Mouse (Mus musculus) thymus, postnatal 36 days (tissue): ENCODE results near the gene Gm44965.
A peak's percentile ranks its signal among the peaks of the same experiment; 100 is the strongest.

Source experiments
- DNase-seq, 2 experiments: peaks; one replicate each; pipeline ENCODE4 v3.0.0; 2022; ENCODE audit warnings: mixed read lengths in 2 of 2

The Gm44965 gene

DNA sequence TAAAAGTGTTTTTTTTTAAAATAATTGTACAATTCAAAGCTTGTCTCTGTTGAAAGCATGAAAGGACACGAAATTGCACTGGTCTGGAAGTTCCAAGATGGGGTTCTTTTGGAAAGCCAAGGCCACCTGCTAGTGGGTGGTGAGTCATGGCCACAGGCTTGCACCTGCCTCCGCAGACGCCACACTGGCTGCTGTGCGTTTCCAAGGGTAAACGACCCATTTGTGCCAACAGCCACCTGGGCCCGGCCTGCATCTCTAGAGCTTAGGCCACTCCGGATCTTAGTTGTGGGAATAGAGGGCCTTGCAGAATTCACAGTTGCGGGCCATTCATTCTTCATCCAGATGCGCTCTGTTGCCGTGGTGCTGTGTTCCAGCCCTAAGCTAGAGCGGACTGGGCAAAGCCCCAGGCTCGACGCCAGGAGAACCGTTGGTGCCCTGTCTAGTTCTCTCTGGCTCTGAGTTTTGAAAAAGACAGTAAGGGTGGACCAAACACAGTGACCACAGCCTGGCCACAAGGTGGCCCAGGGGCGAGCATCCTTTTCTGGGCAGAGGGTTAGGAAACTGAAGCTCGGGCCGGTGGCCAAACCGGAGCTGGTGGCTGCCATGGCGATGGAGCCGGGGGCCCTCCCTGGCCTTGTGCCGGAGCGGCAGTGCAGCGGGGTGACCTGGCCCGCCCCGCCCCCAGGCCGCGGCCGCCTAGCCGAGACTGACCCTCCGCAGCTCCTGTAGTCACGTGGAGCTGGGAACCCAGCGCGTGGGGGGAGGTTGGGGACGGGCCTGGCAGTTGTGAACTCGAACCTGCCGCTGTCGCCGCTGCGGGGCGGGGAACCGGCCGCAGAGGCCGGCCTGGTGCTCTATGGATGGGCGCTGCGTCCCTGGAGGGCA, at the start of gene Gm44965, which contains the start of gene Repin1:
TSS of gene Gm44965 (plus strand) at position 784 of the 885 bp plus-strand sequence.
TSS of gene Repin1 (plus strand) at position 726 of the 885 bp plus-strand sequence.
- DNase-seq: peak; percentile 70 to 76

DNA sequence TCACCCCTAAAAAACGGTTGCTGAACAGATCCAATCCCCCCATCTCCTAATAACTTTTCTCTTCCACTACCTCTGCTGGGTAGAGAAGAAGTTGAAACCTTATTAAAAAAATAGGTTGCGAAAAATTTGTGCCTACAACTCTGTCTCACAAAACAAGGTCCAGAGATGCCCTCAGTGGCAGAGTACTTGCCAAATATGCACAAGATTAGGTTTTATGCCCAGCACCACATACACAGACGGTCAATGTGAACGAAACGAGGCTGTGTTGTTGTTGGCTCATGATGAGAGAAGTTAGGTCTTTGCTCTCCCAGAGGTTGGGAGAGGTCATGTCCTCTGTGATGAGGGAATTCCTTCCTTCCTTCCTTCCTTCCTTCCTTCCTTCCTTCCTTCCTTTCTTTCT, 48.5 kb upstream of the Gm44965 start:
- no peak for DNase-seq

DNA sequence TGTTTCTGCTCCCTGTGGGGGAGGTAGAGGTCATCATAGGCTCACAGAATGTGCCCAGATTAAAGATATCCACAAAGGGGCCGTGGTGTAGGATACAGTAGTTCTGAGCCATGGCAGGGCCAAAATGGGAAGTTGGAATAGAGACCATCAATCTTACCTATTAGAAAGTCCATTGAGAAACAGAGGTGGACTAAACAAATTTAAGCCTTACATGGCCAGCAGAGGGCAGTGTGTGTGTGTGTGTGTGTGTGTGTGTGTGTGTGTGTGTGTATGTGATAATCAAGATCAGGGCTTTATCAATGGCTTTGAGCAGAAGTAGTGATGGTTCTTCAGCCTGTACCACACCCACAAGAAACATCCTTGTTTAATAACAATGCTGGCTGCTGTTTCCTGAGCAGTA, 47.5 kb upstream of the Gm44965 start:
- no peak for DNase-seq

DNA sequence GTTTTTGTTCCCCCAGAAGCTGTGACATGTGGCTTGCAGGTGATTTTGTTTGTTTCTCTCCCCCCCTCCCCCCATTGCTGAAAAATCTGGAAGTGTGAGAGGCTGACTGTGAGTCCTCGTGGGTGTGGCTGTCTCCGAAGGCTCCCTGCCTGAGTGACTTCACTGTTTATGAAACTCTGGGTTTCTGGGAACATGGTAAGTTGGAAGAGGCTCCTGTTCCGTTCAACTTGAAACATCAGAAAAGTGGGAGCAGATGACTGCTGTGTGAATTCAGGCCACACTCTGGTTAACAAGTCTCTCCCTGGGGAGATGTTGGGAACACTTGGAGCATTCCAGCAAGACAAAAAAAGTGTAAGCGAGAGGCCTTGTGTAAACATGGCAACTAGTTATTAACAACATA, 46.9 kb upstream of the Gm44965 start:
- no peak for DNase-seq

DNA sequence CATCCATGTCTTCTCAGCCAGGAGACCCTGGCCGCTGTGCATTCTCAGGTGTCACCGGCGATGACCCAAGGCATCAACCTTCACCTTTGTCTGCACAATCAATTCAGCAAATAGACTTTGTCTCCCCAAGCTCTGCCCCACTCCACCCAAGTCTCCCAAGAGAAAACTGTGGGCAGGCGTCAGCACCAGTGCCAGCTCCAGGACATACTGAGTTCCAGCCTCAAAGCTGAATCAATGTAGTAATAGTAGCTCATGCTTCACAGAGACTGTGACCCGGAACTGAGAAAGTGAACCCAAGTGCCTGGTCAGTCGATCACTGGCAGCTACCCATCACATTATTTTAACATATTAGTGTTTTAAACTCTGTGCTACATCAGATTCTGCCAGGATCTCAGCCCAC, 45.4 kb upstream of the Gm44965 start:
- DNase-seq: no peak

DNA sequence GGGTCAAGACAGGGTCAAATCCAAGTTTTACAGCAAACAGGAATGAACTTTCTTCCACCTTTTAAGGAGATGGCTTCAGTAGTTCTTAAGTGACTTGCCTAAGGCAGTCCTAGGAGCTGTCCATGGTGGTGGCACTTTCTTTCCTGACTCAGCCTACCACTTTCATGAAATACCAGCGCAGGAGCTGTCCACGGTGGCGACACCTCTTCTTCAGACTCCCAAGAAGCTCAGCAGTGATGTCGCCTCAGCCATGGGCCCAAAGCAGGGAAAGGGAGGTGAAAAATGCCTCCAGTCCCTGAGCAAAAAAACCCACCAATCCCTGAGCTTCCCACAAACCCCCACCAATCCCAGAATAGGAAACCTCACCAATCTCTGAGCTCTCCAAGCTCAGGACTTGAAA, 40.8 kb upstream of the Gm44965 start:
- DNase-seq: peak; percentile 56 to 58

DNA sequence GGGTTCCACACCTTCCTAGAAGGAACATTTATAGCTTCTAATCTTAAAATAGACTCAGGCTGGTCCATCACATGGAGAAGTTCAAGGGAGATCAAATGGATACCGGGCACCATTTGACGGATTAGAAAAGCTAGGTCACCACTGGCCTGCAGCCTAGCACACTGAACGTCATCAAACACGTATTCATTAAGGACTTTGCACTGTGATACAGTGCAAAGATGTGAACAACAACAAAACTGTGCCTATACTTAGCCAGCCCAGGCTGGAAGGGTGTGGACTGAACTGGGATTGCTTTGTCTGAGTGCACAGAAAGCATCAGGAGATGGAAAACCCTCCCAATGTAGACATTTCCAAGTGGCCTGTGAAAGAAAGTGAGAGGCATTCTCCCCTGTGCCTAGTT, 39.9 kb upstream of the Gm44965 start:
- no peak for DNase-seq

DNA sequence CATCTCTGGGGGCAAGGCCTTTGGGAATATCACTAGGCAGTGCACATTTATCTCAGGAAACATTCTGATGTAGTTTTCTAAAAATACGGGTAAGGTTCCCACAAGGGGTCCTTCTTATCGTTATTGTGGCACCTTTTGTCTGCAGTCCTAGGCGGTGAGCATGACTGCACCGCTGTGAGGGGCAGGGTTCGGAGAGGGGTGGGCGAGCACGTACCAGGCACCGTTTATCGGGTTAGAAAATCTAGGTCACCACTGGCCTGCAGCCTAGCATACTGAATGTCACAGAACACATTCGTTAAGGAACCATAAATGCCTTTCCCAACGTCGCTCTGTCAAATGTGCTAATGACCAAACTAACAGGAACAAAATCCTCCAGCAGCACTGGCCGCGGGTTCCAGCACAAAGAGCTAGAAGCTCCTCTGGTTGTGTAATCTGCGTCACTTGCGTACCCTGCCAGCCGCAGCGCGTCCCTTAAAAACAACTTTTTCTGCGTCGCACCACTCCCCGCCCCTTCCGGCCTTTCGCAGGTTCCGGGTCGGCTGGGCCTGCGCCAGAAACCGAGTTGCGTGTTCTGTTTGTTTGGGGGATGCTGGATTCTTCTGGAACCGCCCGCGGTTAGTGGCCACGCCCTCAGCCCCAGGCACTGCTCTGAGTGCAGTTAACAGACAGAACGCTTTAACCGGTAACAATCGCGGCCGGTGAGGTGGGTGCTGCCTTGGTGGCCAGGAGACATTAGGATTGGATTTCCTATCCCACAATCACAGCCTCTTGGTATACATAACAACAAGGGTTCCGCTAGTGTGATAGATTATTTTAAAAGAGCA, 39.2 kb upstream of the Gm44965 start, which contains the start of gene Lrrc61:
TSS of gene Lrrc61 (plus strand) at position 517 of the 824 bp plus-strand sequence.
- peak; percentile 87 to 90 for DNase-seq

DNA sequence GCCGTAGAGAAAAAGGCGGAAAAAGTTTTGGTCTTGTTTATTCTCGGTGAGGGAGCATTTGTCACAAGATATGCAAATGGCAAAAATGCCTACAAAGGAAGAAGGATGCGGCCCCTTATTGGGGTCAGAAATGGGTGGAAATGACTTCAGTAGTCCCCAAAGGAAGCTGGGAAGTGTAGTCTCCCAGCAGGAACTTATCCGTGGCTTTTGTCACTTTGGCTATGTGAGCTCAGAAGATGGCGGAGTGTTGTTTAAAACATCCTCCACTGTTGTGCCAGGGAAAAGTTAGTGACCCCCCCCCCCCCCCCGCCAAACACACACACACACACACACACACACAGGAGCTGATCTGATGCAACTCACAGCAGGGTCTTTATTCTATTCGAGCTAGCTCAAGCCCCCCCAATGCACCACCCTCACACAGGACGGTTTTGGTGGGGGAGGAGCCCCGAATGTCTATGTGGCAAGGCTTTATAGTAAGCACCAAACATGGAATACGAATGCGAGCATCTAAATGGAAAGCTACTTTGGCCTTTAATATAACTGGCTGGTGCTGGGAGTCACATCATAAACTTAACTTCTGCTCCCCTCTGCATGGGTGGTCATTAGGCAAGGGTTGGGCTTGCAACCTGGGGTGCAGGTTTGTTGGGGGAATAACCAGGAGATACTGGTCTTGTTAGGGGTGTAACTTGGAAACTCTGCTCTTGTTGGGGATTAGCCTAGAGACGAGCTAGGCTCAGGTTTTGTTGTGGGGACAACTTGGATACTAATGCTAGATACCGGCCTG, 38.4 kb upstream of the Gm44965 start:
- DNase-seq: peak in 1 of 2 experiments; percentile 26

DNA sequence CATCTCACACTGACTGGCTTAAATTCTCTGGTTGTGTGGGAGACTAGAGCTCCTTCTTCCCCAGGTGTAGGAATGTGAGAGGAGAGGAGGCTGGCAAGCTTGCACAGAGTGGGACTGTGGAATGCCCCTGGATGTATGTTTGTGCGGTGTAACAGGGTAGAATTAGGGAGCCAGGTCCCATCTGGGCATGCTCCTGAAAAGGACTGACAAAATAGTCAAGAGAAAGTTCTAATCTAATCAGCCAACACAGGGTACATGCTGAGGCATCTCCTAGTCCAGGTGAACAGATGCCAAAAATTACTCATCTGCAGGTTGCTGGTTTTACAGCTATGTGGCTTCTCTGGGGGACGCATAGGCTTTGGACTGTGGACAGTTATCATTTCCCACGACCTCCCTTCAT, 37.8 kb upstream of the Gm44965 start:
- DNase-seq: no peak

DNA sequence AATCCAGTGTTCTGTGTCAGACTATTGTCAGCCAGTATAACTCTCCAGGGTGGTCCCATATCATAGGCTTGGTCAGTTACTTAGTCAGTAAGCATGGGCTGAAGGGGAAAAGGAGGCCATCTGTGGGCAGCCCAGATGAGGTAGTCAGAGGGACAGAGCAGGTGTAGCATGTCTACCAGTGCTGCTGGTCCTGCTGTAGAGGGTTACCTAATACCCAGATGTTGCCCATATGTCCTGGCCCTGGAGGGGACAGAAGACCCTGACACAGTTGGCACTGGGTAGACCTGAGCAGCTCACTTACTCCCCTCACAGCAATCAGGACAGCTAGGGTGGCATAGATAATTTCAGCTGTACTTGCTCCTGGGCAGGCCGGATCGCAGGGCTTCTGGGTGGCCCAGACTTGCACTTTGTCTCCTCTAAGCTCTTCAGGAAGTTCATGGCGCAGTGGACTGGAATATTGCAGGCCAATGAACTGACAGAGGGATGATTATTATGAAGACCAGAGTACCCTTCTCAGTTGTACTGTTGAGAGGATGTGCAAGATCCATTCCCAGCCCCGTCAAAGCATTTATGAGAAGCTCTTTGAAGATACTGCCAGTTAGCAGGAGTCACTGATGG, 27.9 kb upstream of the Gm44965 start:
- no peak for DNase-seq

DNA sequence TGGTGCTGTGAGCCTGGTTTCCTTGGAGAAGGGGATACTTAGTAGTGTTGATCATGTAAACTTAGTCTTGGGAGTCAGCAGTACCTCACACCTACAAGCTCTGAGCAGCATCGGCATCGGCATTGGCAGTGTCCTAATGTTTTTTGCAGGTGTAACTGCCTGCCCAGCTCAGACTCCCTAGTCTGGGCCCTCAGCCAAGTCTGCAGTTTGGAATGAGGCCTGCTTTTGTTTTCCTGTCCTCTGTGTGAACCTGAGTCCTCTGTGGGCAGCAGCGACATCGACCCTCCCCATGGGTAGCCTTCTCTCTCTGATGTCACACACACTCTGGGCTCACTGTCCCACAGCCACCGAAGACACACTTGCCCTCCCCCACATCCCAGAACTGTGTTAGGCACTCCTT, 27.4 kb upstream of the Gm44965 start:
- DNase-seq: no peak

DNA sequence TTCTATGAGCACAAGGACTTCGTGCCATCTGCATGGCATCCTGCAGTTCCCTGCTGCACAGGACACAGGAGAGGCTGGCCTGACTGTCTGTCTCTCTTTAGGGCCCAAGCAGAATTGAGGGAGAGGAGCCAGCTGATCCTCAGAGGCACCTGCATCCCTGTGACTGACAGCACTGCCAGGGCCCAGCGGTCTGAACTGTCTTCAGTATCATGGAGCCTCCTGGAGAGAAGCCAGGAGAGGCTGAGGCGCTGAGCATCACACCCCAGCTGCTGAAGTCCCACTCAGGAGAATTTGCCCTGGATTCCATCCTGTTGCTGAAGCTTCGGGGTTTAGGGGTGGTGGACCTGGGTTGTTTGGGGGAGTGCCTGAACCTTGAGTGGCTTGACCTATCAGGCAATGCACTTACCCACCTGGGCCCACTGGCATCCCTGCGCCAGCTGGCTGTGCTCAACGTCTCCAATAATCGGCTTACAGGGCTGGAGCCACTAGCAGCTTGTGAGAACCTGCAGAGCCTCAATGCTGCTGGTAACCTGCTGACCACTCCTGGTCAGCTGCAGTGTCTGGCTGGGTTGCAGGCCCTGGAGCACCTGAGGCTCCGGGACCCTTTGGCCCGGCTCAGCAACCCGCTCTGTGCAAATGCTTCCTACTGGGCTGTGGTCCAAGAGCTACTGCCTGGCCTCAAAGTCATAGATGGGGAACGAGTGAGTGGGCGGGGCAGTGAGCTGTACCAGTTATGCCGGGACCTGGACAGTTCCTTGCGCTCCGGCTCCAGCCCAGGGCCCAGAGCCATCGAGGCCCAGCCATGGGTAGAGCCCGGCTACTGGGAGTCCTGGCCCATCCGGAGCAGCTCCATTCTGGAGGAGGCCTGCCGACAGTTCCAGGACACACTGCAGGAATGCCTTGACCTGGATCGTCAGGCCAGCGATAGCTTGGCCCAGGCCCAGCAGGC, 25.4 kb upstream of the Gm44965 start:
- no peak for DNase-seq

DNA sequence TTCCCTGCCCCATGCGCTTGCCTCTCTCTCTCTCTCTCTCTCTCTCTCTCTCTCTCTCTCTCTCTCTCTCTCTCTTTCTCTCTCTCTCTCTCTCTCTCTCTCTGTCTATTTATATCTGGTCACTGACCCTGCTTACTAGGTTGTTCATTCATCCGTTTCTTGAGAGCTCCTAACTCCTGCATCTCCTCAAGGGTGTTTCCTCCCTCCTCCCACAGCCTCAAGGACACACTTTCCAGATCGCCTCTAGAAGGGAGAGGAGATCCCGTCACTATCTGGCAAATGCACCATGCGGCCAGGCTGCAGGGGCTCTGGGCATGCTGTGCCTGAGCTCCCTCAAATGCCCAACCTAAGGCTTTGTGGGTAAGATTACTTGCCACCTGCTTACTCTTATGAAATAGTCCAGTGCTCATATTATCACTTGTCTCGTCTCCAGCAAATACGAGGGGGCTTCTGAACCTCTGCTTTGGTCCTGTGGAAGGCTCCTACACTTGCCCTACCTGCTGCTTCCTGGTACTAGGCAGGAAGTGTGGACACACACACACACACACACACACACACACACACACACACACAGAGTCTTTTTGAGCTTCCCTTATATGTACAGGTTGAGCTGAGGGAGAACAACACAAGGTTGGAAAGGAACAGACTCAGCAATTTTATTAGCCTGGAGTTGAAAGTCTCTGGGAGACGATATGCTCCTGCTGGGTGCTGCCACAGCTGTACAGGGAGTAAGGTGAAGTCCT, 24.5 kb upstream of the Gm44965 start:
- DNase-seq: no peak

DNA sequence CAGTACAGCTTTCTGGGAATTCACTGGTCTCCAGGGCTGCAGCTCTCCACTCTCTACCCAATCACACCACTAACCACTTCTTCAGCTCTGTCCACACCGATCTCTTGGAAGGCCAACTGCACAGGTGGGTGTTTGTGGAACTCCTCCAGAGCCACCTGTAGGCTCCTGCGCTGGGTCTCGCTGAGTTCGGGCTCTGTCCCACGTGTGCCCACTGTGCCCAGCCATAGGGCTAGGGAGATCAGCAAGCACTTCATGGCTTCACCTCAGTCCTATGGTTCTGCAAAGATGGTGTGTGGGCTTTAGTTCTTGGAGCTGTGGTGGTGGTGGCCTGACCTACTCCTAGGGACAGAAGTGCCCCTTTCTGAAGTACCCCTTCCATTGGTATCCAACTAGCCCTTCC, 21.7 kb upstream of the Gm44965 start:
- DNase-seq: no peak

DNA sequence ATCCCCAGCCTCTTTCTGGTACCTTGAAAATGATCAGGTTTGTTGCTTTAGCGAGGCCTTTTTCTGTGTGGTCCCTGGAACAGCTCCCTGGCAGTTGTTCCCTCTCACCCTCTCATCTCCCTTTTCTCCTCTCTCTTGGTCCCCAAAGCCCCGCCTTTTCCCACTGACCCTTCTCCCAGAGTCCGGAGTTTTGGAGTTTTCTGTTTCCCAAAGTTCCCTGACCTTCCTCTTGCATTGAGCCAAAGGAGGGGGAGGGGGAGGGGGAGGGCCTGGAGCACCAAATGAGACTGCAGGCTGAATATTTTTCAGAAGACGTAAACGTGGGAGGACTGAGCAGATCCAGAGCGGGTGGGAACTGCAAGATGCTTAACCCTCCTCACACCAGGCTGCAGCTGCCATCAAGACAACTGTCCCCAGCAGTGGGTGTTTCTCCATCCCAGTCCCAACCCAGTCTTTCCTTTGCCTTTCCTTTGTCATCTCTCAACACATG, 21.1 kb upstream of the Gm44965 start, which contains the start of gene Rarres2:
TSS of gene Rarres2 (minus strand) at position 218 of the 490 bp plus-strand sequence.
- no peak for DNase-seq

DNA sequence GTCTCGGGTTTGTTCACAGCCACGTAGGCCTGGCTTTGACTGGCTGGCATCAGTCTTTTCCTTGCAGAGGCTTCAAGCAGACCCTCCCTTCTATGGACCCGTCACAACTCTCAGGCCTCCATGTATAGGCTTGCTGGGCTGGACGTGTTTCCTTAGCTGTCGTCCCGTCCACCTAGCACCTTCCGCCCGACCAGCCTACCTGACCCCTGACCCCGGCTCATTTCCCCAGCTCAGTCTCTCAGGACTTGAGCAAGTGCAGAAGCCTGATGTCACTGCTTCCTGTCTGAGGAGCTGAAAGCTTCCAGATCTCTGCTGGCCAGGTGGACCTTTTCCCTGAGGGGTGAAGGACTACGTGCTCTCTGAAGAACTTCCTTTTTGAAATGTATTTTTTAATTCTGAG, 20.5 kb upstream of the Gm44965 start:
- DNase-seq: no peak

DNA sequence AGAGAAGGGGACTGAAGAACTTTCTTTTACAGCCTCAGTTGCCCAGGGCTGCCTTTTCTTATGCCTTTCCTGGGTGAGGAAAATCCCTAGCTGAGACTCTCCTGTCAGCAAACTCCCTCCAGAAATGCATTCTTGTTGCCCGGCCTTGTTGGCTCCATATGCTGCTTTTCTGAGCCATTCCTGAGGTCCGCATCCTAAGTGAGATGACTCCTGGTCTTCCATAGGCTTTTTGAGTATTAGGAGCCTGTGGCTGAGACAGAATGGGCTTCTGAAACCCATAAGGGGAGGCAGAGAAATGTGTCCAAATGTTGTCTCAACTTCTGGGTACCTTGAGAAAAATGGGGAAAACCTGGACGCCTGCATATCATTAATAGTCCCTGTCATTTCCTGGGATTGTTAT, 19.8 kb upstream of the Gm44965 start:
- DNase-seq: no peak

DNA sequence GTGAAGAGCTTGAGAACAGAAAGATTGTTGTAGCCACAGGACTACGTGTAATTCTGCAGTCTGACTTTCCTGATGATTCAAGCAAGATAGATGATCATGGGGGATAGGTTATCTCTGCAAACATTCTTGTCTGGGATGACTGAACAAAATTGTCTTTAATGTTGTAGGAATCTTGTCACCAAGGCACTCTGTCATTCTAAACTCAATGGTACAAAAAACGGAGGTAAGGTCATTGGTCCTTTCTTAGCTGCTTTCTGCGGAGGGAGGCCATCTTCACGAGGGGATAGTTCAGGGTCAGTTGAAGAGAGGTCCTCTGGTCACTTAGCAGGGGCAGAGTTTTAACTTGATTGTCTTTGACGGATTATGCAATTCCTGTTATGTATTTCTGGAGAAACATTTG, 15.0 kb upstream of the Gm44965 start:
- DNase-seq: no peak

DNA sequence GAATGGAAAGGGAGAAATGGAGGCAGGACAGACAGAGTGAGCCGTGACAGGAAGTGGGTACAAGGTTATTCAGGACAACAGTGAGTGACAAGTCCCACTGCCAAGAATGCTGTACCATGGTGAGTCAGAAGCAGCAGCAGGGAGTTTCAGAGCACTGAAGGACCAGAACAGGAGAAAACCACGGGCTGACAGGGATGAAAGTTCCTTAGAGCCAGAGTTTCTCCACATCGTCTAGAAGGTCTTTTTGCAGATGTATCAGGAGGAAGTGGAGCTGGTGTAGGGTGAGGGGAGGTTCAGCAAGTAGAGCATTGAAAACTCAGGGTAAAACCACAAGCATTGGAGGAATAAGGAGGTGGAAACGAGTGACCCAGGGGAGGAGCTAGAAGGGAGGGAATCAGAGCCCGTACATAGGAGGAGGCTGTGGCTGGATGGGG, 14.5 kb upstream of the Gm44965 start:
- DNase-seq: no peak
